Mouse (Mus musculus): ENCODE data around the gene Trub2.

Gene Trub2

DNA sequence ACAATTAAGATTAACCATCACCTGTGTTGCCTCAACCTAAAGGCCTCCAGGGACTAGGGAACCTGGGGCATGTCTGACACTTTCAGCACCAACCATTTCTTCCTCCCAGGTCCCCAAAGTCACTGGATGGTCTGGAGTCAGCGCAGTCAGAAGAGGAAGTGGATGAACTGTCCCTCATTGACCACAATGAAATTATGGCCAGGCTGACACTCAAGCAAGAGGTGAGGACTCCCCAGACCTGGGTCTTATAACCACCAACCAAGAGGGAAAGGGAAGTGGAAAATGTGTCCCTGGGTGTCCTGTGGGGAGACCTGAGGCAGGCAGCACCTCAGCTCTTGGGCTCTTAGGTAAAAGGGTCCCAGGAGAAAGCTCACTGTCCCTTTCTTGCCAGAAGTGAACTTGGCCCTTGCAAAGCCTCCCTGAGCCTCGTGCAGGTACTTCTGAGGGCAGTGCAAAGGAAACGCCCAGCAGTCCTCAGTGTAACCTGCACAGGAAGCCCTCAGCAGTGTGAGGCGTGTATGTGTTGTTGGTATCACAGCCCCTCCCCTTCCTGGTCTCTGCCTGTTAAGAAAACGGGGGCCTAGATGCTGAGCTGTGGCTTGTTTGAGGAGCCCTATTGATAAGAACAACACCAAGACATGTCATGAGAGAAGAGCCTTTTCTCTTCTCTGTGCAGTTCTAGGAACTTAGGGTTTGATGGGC is 63.5 kb downstream of the Trub2 start:
- DNase-seq (ENCODE audit: low spot score) = no peak

DNA sequence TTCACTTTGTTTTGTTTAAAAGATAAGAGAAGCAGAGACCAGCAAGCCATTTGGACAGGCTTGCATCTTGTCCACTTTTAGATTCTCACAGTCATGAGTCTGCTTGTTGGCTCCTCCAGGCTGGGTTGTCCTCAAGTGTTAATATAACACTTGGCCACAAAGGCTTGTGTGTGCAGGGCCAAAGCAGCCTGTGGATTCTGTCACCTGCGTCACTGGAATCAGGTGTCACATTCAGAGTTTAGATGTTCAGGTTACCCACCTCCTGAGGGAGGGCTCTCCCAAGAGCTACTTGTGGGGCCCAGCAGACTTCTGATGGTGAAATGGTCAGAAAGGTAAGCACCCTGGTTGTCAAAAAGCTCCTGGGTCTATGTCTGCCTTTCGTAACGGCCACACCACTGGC is 65.2 kb downstream of the Trub2 start:
- DNase-seq (ENCODE audit: low spot score) = no peak

DNA sequence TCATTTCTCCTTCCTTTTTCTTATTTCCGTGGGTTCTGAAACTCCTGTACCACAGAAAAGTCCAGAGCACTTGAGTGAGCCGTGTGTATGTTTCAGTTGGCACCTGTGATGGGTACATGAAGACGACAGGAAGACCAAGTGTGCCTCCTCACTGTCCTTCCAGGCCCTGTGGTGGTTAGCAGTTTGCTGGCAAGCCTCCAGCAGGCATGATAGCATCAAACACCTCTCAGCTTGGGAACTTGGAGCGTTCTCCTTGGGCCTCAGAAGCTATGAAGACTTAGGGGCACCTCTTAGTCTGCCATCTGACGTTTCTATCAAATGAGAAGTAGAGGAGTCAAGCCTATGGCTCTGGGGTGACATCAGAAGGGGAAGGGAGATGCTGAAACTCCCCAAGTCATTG is 69.7 kb downstream of the Trub2 start:
- no peak for DNase-seq (ENCODE audit: low spot score)

DNA sequence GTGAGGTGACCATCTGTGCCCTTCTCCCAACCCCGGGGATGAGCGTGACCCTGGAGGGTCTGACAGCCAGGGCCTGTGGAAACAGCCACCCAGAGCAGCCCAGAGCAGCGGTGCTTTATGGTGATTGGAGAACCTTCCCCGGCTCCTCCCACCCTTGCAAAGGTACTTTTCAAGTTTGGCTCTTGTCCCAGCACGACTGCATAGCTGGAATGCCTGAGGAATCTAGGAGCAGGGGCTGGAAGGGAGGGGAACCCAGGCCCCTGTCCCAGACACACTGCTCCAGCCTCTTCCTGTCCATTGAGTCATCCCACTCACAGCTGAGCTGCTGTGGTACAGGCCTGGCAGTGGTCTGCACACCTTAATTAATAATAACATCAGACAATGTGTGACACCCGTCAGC is 71.6 kb downstream of the Trub2 start:
- DNase-seq (ENCODE audit: low spot score) = no peak

DNA sequence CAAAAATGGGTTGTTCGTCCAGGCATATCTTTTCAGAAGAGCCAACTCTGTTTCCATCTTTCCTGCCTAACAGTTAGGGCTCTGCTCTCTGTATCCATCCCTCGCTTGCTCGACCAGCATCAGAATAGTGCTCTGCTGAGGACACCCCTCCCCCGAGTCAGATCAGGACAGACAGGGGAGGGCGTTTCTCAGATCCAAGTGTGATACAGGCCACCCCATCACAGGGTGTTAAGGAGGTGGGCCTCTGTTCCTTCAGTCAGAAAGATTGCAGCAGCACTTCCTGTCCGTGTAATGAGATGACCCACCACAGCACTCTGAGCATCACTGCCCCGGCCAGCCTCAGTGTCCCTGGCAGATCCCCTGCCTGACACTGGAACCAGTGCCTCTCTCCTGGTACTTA is 72.2 kb downstream of the Trub2 start:
- no peak for DNase-seq (ENCODE audit: low spot score)

DNA sequence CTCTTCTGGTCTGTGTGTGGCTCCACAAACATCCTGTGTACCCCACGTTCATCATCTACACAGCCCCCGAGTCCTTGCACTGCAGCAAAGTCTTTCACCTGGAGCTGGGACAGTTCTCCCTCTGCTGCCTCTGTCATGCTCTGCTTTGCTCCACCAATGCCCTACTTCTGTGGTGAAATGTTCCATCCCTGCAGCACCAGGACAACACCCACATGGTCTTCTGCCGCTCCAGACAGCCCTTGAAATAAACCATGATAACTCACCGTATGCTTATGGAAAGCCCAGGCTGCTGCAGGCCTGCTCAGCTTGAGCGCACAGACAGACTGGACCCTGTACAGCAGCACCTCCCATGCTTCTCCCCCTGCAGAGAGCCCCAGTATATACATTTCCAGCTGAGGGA is 74.2 kb downstream of the Trub2 start:
- no peak for DNase-seq (ENCODE audit: low spot score)

DNA sequence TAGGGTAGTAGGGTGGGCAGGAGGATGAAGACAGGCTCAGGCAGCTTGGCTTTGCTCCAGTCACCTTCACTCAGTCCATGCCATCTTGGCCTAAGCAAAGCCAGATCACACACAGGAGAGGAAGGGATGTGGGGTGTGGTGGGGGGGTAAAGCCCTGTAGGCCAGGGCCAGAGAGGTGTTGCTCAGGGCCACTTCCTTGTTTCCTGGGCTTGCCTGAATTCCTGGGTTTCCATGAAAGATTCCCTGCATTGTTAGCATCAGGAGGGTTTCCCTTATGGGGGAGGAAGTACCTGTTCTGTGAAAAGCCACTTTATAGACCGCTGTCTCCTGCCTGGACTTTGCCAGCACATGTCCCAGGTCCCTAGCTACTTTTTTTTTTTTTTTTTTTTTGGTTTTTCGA is 74.8 kb downstream of the Trub2 start:
- DNase-seq (ENCODE audit: low spot score) = no peak

DNA sequence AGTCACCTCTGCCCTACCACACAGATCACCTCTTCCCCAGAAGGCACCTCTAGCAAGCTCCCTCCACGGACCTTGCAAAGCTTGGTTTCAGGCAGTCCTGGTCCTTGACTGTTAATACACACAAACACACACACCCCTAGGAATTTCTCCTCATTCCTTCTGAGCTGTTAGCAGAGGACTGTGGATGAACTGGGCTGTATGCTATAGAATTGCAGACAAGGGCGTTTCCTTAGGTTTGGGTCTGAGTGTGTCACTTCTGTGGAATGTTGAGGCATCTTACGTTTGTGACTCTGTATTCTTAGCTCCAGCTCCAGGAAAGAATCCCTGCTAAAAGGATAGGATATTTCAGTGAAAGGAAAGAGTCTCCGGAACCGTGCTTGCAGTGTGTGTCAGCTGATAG is 76.4 kb downstream of the Trub2 start:
- no peak for DNase-seq (ENCODE audit: low spot score)

All from layer of hippocampus, adult 9-10 months (tissue).